Mouse (Mus musculus): ENCODE data around the gene Chn2.

The Chn2 gene

GRCm38 (mm10) chr6:54039357-54039804 lies at the start of gene Chn2:
Chn2 (plus strand) TSS chr6:54039554.
- no peak for DNase-seq (ENCODE audit: low read depth, low spot score)

DNA sequence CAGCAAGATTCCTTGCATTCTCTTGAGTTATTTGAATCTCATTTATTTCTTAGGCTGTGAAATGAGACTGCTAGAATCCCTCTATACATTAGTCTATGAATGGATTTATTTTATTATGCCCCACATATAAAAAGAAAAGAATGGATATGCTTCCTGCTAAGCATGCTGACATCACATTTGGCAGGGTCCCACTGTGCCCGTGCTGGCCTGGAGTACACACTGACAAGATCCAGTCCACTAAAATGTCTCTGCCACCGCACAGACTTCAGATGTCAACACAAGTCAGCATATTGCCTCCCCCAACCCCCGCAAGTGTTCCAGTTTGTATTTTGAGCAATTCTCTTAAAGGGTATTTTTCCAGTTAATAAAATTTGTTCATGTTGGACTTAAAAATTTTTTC lies 47.0 kb upstream of the Chn2 start:
- DNase-seq (ENCODE audit: low read depth, low spot score) = no peak

DNA sequence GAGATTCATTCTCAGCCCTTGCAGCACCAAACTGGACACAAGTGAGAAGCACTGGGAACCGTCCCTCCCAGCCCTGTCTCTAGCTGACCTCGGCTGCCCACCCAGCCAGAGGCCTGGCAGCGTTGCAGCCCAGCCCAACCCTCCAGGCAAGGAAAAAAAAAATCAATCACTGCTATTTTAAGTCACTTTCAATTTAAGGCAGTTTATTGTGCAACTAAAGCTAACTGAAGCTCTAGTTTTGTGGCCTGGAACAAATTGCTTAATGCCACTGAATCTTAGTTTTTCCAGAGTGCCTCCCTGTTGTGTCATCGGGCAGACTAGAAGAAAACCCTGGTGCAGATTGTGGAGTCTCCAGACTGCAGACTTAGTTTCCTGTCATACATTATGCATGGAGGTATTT lies 43.8 kb upstream of the Chn2 start:
- DNase-seq (ENCODE audit: low read depth, low spot score) = no peak

GRCm38 (mm10) chr6:53996226-53996955 lies 43.0 kb upstream of the Chn2 start:
- no peak for DNase-seq (ENCODE audit: low read depth, low spot score)

DNA sequence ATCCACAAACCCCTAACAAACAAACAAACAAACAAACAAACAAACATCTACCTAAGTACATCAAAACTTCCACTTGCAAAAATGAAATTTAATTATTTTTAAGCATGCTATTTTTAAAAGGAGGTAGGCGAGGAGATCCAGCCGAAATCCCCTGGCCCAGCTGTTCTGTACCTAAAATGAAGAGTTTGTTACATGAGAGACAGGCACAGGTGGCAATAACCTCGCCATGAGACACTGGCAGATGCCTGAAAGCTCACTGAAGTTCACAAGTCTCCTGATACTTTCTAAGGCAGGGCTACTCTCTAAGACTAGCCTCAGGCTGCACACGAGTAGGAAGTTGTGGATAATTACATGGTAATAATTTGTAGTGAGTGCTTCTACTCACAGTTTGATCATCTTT lies 34.1 kb upstream of the Chn2 start:
- DNase-seq (ENCODE audit: low read depth, low spot score) = no peak

- DNase-seq (ENCODE audit: low read depth, low spot score) = no peak
Observed at GRCm38 (mm10) chr6:54008448-54009120, 30.8 kb upstream of the Chn2 start.

DNA sequence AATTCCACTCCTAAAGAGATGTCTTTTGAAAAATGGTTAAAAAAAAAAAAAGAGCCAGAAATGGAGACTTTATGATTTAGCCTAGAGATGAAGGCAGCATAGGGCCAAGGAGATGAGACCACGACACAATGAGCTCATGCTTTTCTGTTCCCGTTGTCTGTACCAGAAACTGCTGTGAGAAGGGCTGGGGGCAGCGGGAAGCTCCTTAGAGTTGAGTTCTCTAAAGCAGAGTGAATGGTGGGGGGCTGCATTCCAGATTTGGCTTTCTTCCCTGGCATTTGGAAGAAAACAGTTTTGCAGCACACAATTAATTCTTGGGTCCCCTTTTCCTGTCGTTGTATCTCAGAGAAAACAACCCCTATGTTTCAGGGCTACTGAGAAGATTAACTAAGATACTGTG lies 30.1 kb upstream of the Chn2 start:
- DNase-seq (ENCODE audit: low read depth, low spot score) = no peak

GRCm38 (mm10) chr6:54010362-54010761 lies 29.0 kb upstream of the Chn2 start:
- DNase-seq (ENCODE audit: low read depth, low spot score) = no peak

GRCm38 (mm10) chr6:54012163-54012562 lies 27.2 kb upstream of the Chn2 start:
- no peak for DNase-seq (ENCODE audit: low read depth, low spot score)

DNA sequence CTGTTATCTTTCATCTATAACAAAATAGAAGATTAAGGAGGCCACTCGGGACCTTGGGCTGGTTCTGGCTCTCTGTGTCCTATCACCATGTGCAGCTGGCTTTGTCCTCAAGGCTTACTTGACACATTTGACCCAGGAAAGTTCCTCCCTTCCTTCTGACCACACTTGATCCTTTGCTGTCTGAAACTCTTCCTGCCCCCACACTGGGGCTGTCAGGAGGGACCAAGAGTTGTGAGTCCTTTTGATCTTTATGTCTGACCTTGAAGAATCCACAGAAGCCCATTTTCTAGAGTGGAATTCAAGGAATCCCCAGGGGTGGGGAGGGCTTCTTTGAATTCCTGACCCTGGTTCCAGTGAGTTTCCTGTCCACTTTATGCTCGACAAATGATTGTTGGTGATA lies 21.3 kb upstream of the Chn2 start:
- DNase-seq (ENCODE audit: low read depth, low spot score) = no peak

DNA sequence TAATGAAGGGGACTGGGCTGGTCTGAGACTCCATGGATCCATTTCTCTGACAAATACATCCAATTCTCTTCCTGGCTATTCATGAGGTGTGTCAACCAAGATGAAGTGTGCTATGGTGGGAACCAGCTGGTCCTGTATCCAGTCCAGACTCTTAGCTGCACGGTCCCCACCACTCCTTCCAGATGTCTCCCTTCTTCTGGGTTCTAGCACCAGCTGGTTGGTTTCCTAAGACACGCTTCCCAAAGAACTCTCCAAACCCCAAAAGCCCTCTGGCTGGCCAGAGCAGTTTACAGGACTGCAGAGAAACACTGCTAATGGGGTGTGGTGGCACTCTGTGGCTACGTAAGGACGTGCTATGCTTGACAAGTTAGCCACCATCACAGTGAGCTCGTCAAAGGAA lies 20.5 kb upstream of the Chn2 start:
- no peak for DNase-seq (ENCODE audit: low read depth, low spot score)

- DNase-seq (ENCODE audit: low read depth, low spot score) = no peak
Observed at GRCm38 (mm10) chr6:54021123-54021789, 18.1 kb upstream of the Chn2 start.

- no peak for DNase-seq (ENCODE audit: low read depth, low spot score)
Observed at GRCm38 (mm10) chr6:54023846-54024245, 15.5 kb upstream of the Chn2 start.

GRCm38 (mm10) chr6:54028706-54029105 lies 10.6 kb upstream of the Chn2 start:
- no peak for DNase-seq (ENCODE audit: low read depth, low spot score)

DNA sequence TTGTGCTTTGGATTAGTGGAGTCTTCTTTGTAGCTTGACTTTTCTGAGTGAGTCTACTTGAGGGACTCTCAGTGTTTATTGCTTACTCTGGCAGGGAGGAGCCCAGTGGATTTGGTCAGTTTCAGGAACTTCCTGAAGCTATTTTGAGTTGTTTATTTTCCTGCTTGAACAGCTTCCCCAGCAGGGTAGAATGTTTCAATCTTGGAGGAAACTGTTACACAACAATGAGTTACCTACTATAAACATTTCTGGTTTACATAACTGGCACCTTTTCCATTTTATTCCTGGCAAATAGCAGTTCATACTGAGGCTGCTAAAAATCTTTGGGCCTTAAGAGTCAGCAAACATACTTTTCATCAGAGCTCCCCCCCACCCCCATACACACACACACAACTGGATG lies 9.0 kb upstream of the Chn2 start:
- DNase-seq (ENCODE audit: low read depth, low spot score) = no peak

GRCm38 (mm10) chr6:54030776-54031175 lies 8.6 kb upstream of the Chn2 start:
- DNase-seq (ENCODE audit: low read depth, low spot score) = no peak

- DNase-seq (ENCODE audit: low read depth, low spot score) = peak; percentile 51
Observed at GRCm38 (mm10) chr6:54034471-54034870, 4.9 kb upstream of the Chn2 start.

DNA sequence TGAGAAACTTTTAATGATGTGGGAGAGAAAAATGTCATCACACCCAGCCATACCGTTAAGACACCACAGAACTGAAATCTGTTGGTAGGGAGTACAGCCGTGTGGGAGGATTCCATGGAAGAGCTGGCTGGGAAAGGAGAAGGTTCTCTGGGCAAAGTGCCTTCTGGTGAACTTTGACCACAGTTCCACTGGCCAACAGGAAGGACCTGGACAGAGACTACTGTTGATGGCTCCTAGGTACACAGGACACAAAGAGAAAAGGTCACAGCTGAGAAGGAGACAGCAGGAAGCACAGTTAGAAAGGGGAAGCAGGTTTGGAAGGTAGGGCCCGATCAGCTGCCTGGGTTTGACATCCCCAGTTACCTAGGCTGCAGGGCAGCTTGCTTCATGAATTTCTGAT lies 3.8 kb upstream of the Chn2 start:
- DNase-seq (ENCODE audit: low read depth, low spot score) = no peak

GRCm38 (mm10) chr6:54038866-54039265 lies 488 bp upstream of the Chn2 start:
- DNase-seq (ENCODE audit: low read depth, low spot score) = no peak

DNA sequence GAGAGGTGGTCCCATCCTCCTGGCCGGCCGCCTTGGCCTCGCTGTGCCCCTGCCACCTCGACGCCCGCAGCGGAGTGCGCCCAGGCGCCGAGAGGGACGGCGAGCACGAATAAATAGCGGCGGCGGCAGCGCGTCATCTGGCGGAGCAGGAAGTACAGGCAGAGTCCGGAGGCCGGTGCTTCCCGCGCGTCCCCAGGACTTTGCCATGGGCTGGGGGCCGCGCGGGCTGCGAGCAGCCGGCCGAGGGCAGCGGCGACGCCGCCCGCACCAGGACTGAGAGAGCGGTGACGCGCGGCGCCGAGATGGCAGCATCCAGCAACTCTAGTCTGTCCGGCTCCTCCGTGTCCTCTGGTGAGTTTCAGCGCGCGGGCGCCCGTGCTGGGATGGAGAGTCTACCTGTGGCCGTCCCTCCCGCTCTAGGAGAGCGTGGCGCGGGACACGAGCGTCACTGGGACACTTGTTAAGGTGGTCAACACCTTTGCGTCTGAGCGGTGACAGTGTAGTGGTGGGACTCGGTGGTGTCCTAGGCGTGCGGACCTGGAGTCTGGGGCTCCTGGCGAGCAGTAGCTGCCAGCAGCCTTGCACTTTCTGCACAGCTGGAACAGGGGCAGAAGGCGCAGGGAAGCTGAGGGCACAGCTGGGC lies 572 bp downstream of the Chn2 start:
- DNase-seq (ENCODE audit: low read depth, low spot score) = no peak

DNA sequence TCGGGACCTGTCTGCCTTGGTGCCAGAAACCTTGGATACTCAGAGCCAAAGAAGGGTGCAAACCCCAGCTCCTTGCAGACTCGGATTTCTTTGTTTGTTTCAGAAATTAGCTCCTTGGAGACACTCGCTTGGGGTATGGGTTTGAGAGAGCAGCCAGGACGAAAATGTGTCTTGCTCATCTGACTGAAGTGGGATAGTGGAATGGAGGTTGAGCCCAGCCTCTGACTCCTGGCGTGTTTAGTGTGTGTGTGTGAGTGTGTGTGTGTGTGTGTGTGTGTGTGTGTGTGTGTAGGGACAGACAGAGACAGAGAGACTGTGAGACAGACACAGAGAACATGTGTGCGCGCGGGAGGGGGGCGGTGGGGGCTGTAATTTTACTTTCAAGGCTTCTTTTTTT lies 1.1 kb downstream of the Chn2 start:
- DNase-seq (ENCODE audit: low read depth, low spot score) = no peak

GRCm38 (mm10) chr6:54041386-54042043 lies 2.2 kb downstream of the Chn2 start:
- no peak for DNase-seq (ENCODE audit: low read depth, low spot score)
